Comparison of ENCODE assay signal across 11 mouse cellular contexts in genomic region chr13:52046700-52047099, GRCm38 (mm10).
DNase-seq lines count a peak whose midpoint lies in the region; ATAC-seq and TF ChIP-seq lines count a peak whose summit lies in the region.
"Had no signal": no experiment of that assay in that cellular context is flagged by ENCODE, and none has a peak within 500 bp of the region (broad histone marks: within the 10 kb centered on the region; RNA-seq: fewer than 3 reads in every experiment).

No protein-coding gene starts in this region.

- H3K4me1 ChIP-seq in intestine, embryonic 15.5 days (replicated peaks) = peaks cover 15% of the 10 kb centered on the region
- H3K4me1 ChIP-seq in intestine, embryonic 16.5 days (ENCODE audit: control insufficient read depth, insufficient read depth, low read length) = peaks cover 15% of the 10 kb centered on the region
- H3K4me1 ChIP-seq in E14TG2a.4 (replicated peaks; ENCODE audit: low read depth, low read length) (peaks cover 19% of the 10 kb centered on the region), ES-Bruce4 (ENCODE audit: control insufficient read depth, insufficient read depth, low read length) (no peaks in the 10 kb centered on the region)
- peaks cover 32% of the 10 kb centered on the region for H3K4me1 ChIP-seq in heart, embryonic 12.5 days (replicated peaks)

- no peaks in the 10 kb centered on the region for H3K36me3 ChIP-seq in intestine, embryonic 15.5 days
- no peaks in the 10 kb centered on the region for H3K36me3 ChIP-seq in intestine, embryonic 16.5 days (ENCODE audit: control insufficient read depth, insufficient read depth, low read length)
- H3K36me3 ChIP-seq in E14TG2a.4 (ENCODE audit: insufficient read depth, low read length) (no peaks in the 10 kb centered on the region), ES-Bruce4 (ENCODE audit: control insufficient read depth, insufficient read depth, low read length, poor library complexity, severe bottlenecking) (no peaks in the 10 kb centered on the region)
- H3K36me3 ChIP-seq in heart, embryonic 12.5 days = no peaks in the 10 kb centered on the region
- H3K36me3 ChIP-seq: G1E; liver, embryonic 15.5 days had no signal

- no peak for TF ChIP-seq EP300 in ES-Bruce4 (IDR thresholded peaks at IDR 0.05; ENCODE audit: insufficient read depth, low read depth, low read length)

- no peak for TF ChIP-seq POLR2A in ES-Bruce4 (IDR thresholded peaks at IDR 0.05; ENCODE audit: insufficient read depth, low read length)

- no peak for DNase-seq in left cerebral cortex, postnatal 4 days
- no peak for DNase-seq in ovary, postnatal 36 days (ENCODE audit: low spot score)
- no peak for DNase-seq in MN1 (ENCODE audit: low spot score)
- DNase-seq: thymus, adult 18-20 months had no signal

- 0 out of 2 replicates have a peak, but pooled peaks have one; percentile 19 for ATAC-seq in intestine, embryonic 15.5 days
- ATAC-seq in intestine, embryonic 16.5 days = no peak
- ATAC-seq in heart, embryonic 12.5 days (ENCODE audit: insufficient number of reproducible peaks, low FRiP score) = no peak

- TF ChIP-seq CTCF in E14TG2a.4 (conservative IDR thresholded peaks at IDR 0.05; ENCODE audit: low read length) (no peak), ES-Bruce4 (IDR thresholded peaks at IDR 0.05; ENCODE audit: low read depth, low read length) (no peak)

- no peak overlapping the region for H3K9ac ChIP-seq in intestine, embryonic 15.5 days
- no peak overlapping the region for H3K9ac ChIP-seq in intestine, embryonic 16.5 days (ENCODE audit: low read depth, low read length)
- no peak overlapping the region for H3K9ac ChIP-seq in ES-Bruce4 (ENCODE audit: low read depth, poor library complexity, severe bottlenecking)
- no peak overlapping the region for H3K9ac ChIP-seq in heart, embryonic 12.5 days
- H3K9ac ChIP-seq: liver, embryonic 15.5 days had no signal

- no peak overlapping the region for H3K4me2 ChIP-seq in intestine, embryonic 15.5 days (replicated peaks)
- H3K4me2 ChIP-seq in intestine, embryonic 16.5 days (ENCODE audit: low read depth, low read length) = no peak overlapping the region
- H3K4me2 ChIP-seq in heart, embryonic 12.5 days = peak overlapping the region; percentile 59
- H3K4me2 ChIP-seq: liver, embryonic 15.5 days had no signal

- H3K27me3 ChIP-seq in intestine, embryonic 15.5 days (replicated peaks) = no peaks in the 10 kb centered on the region
- H3K27me3 ChIP-seq in intestine, embryonic 16.5 days (replicated peaks; ENCODE audit: control insufficient read depth, insufficient read depth, low read length) = no peaks in the 10 kb centered on the region
- H3K27me3 ChIP-seq in E14TG2a.4 (ENCODE audit: insufficient read depth, low read length) (peaks cover 19% of the 10 kb centered on the region), ES-Bruce4 (ENCODE audit: control insufficient read depth, insufficient read depth, low read length, poor library complexity, severe bottlenecking) (no peaks in the 10 kb centered on the region)
- H3K27me3 ChIP-seq in heart, embryonic 12.5 days (replicated peaks) = no peaks in the 10 kb centered on the region
- H3K27me3 ChIP-seq: liver, embryonic 15.5 days had no signal

- WGBS in intestine, embryonic 15.5 days = 56% methylated on average over 11 of the region's 11 CpGs
- 51% methylated on average over 11 of the region's 11 CpGs for WGBS in intestine, embryonic 16.5 days
- 51% methylated on average over 11 of the region's 11 CpGs for WGBS in heart, embryonic 12.5 days

- intact Hi-C loops in left cerebral cortex, postnatal 4 days (cut with DNase I) = no loop called here

- no peaks in the 10 kb centered on the region for H3K9me3 ChIP-seq in intestine, embryonic 15.5 days
- 0 out of 2 replicates have a peak, but pooled peaks cover 4% of the 10 kb centered on the region for H3K9me3 ChIP-seq in intestine, embryonic 16.5 days (ENCODE audit: control insufficient read depth, low read length)
- H3K9me3 ChIP-seq in E14TG2a.4 (ENCODE audit: low read length) = peaks cover 31% of the 10 kb centered on the region
- peaks cover 20% of the 10 kb centered on the region for H3K9me3 ChIP-seq in ES-Bruce4 (replicated peaks; ENCODE audit: control insufficient read depth, insufficient read depth, low read length, poor library complexity, severe bottlenecking)
- H3K9me3 ChIP-seq in heart, embryonic 12.5 days (replicated peaks) = peaks cover 6% of the 10 kb centered on the region; the same call in 1 of the 2 replicates
- H3K9me3 ChIP-seq: G1E; liver, embryonic 15.5 days had no signal

- H3K4me3 ChIP-seq in intestine, embryonic 15.5 days (replicated peaks) = no peak overlapping the region
- no peak overlapping the region for H3K4me3 ChIP-seq in intestine, embryonic 16.5 days (ENCODE audit: low read length)
- H3K4me3 ChIP-seq in E14TG2a.4 (replicated peaks; ENCODE audit: low read length) (peak overlapping the region; percentile 70), ES-Bruce4 (ENCODE audit: low read depth, low read length) (peak overlapping the region; percentile 52)
- no peak overlapping the region for H3K4me3 ChIP-seq in heart, embryonic 12.5 days
- H3K4me3 ChIP-seq: liver, embryonic 15.5 days had no signal

- H3K27ac ChIP-seq in intestine, embryonic 15.5 days = peak overlapping the region; percentile 17; the same call in 1 of the 2 replicates
- no peak overlapping the region for H3K27ac ChIP-seq in intestine, embryonic 16.5 days (ENCODE audit: low read length)
- H3K27ac ChIP-seq in ES-Bruce4 (ENCODE audit: insufficient read depth, low read length) = no peak overlapping the region
- H3K27ac ChIP-seq in heart, embryonic 12.5 days (ENCODE audit: poor library complexity, severe bottlenecking) = peak overlapping the region; percentile 75
- H3K27ac ChIP-seq: liver, embryonic 15.5 days had no signal

Comparison
In these comparisons a context has a peak if more than half of its experiments do, and no peak if none do; other contexts are left out.
1. H3K27ac ChIP-seq: peak in intestine, embryonic 15.5 days (single experiment) and heart, embryonic 12.5 days (single experiment); none in intestine, embryonic 16.5 days (single experiment) and ES-Bruce4 (single experiment).
2. H3K4me3 ChIP-seq: peak in E14TG2a.4 (single experiment) and ES-Bruce4 (single experiment); none in intestine, embryonic 15.5 days (single experiment), intestine, embryonic 16.5 days (single experiment) and heart, embryonic 12.5 days (single experiment).